20 mouse cellular contexts compared by ENCODE assay signal in the genomic region with DNA sequence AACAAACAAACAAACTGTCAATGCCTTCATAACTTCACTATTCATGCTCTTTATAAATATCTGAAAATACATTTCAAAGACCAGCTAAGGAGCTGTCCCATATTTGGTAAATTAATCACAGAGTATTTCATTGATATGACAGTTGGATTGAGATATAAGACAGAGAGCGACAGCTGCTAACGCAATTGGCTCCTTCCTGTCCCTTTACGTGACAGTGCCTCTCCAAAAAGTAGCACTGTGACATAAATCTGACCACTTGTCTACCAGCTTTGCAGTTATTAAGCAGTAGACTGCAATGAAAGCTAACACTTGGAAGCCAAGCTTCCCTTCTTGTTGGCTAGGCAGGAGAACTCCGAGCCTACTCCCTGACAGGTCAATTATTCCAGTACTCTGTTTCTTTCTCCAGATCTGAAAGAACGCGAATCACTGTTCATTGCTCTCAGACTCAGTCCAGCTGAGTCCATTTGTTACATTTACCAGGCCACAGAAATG.
DNase-seq lines count a peak whose midpoint lies in the region; ATAC-seq and TF ChIP-seq lines count a peak whose summit lies in the region.
"Had no signal": no experiment of that assay in that cellular context is flagged by ENCODE, and none has a peak within 500 bp of the region (broad histone marks: within the 10 kb centered on the region; RNA-seq: fewer than 3 reads in every experiment).

No protein-coding gene starts in this region.

- no peaks in the 10 kb centered on the region for H3K9me3 ChIP-seq in kidney, embryonic 16.5 days (ENCODE audit: low read length)
- H3K9me3 ChIP-seq: forebrain, embryonic 12.5 days; G1E; heart, embryonic 13.5 days; hindbrain, embryonic 12.5 days had no signal

- intact Hi-C loops in heart, postnatal 10 days (cut with DNase I): no loop called here

- H3K4me3 ChIP-seq in kidney, embryonic 16.5 days (ENCODE audit: low read length): no peak overlapping the region
- no peak overlapping the region for H3K4me3 ChIP-seq in kidney, adult 2 months (ENCODE audit: insufficient read depth, low read depth, low read length)
- H3K4me3 ChIP-seq: forebrain, embryonic 12.5 days; heart, embryonic 13.5 days; hindbrain, embryonic 12.5 days had no signal

- no peaks in the 10 kb centered on the region for H3K27me3 ChIP-seq in kidney, embryonic 16.5 days (ENCODE audit: insufficient read depth, low read length)
- H3K27me3 ChIP-seq in kidney, adult 2 months (replicated peaks; ENCODE audit: control insufficient read depth, insufficient read depth, low read length): no peaks in the 10 kb centered on the region
- H3K27me3 ChIP-seq: forebrain, embryonic 12.5 days; heart, embryonic 13.5 days; hindbrain, embryonic 12.5 days had no signal

- no peak overlapping the region for H3K9ac ChIP-seq in kidney, embryonic 16.5 days (replicated peaks; ENCODE audit: low read length)
- H3K9ac ChIP-seq: forebrain, embryonic 12.5 days; forebrain, postnatal 0 days; heart, embryonic 13.5 days; hindbrain, embryonic 12.5 days had no signal

- WGBS in kidney, embryonic 16.5 days: 51% methylated on average over 6 of the region's 6 CpGs
- WGBS in kidney, adult 2 months: 57% methylated on average over 6 of the region's 6 CpGs

- DNase-seq in kidney, adult 2 months: no peak
- DNase-seq in Muller cell, postnatal 12 days (ENCODE audit: inconsistent ontology term): peak; percentile 61
- peak; percentile 16 for DNase-seq in brain, embryonic 14.5 days (ENCODE audit: low read depth)
- DNase-seq in retina, embryonic 14.5 days (ENCODE audit: low spot score): peak; percentile 35
- DNase-seq in liver: no peak
- DNase-seq in heart, postnatal 10 days: no peak
- DNase-seq: adrenal gland, postnatal 10 days; cerebellum, adult 2 months; forebrain, postnatal 0 days; gastrocnemius, postnatal 36 days; heart, adult 11 months; heart, postnatal 4 days had no signal

- no peak for TF ChIP-seq CTCF in kidney, adult 2 months (conservative IDR thresholded peaks at IDR 0.05; ENCODE audit: insufficient read depth, insufficient read length, low read depth, low read length)
- TF ChIP-seq CTCF in brain, embryonic 14.5 days (IDR thresholded peaks at IDR 0.05; ENCODE audit: borderline replicate concordance, extremely low read depth, insufficient read depth, insufficient read length): no peak

- ATAC-seq in kidney, embryonic 16.5 days (ENCODE audit: low FRiP score, low TSS enrichment): no peak
- ATAC-seq: CD4-positive, CD25-positive, alpha-beta regulatory T cell, adult 4 months; forebrain, postnatal 0 days; hindbrain, embryonic 16.5 days; inflammation-experienced regulatory T-cells, adult 6 months had no signal

- no peak overlapping the region for H3K4me2 ChIP-seq in kidney, embryonic 16.5 days (replicated peaks; ENCODE audit: low read depth, low read length)
- H3K4me2 ChIP-seq: forebrain, embryonic 12.5 days; heart, embryonic 13.5 days; hindbrain, embryonic 12.5 days had no signal

- no peaks in the 10 kb centered on the region for H3K36me3 ChIP-seq in kidney, embryonic 16.5 days (ENCODE audit: insufficient read depth, low read length)
- H3K36me3 ChIP-seq in kidney, adult 2 months (ENCODE audit: control insufficient read depth, insufficient read depth, low read length): no peaks in the 10 kb centered on the region
- H3K36me3 ChIP-seq: forebrain, embryonic 12.5 days; G1E; heart, embryonic 13.5 days; hindbrain, embryonic 12.5 days had no signal

- peaks cover 7% of the 10 kb centered on the region; the same call in 1 of the 2 replicates for H3K4me1 ChIP-seq in kidney, embryonic 16.5 days (ENCODE audit: insufficient read depth, low read length)
- no peaks in the 10 kb centered on the region for H3K4me1 ChIP-seq in kidney, adult 2 months (ENCODE audit: control insufficient read depth, insufficient read depth, low read length)
- H3K4me1 ChIP-seq: forebrain, embryonic 12.5 days; heart, embryonic 13.5 days; hindbrain, embryonic 12.5 days had no signal

- peak overlapping the region; percentile 37; the same call in 1 of the 2 replicates for H3K27ac ChIP-seq in kidney, embryonic 16.5 days (ENCODE audit: low read length)
- no peak overlapping the region for H3K27ac ChIP-seq in kidney, adult 2 months (ENCODE audit: insufficient read depth, low read depth, low read length)
- H3K27ac ChIP-seq: forebrain, embryonic 12.5 days; heart, embryonic 13.5 days; hindbrain, embryonic 12.5 days had no signal

- TF ChIP-seq POLR2A in kidney, adult 2 months (IDR thresholded peaks at IDR 0.05; ENCODE audit: low read depth, low read length): no peak
- TF ChIP-seq POLR2A in brain, embryonic 14.5 days (IDR thresholded peaks at IDR 0.05; ENCODE audit: borderline replicate concordance, extremely low read depth, insufficient read depth, insufficient read length, poor library complexity, severe bottlenecking): no peak

Comparison
In these comparisons a context has a peak if more than half of its experiments do, and no peak if none do; other contexts are left out.
1. DNase-seq: peak in Muller cell, postnatal 12 days (single experiment), brain, embryonic 14.5 days (single experiment) and retina, embryonic 14.5 days (single experiment); none in kidney, adult 2 months (single experiment), liver (single experiment) and heart, postnatal 10 days (0 of 2).